Mouse (Mus musculus): ENCODE data around the gene Tmem255b. TPM values are rescaled to one million over a fixed set of nuclear protein-coding genes. Genes with fewer than 3 reads are reported as not detected.

Gene Tmem255b
- polyA plus RNA-seq, 1 experiment from 2014 or later = 1.4 TPM

DNA sequence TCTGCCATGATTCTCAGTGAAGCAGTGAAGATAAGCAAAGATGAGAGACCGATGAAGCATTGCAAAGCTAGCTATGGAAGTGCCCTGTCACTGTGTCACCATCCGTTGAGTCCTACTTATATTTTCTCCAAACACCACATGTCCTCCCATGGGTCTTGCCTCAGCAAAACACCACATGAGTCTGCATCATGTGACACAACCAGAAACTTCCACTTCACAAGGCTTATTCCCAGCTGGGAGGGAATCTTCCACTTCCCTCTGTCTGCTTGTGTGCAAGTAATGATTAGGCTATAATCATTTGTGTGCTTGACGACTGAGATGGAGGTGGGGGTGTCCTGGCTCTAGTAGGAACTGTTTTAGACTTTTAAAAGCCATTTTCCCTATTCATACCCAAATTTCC is 66.2 kb downstream of the Tmem255b start:
- H3K4me3 ChIP-seq (ENCODE audit: low read length) = no peak overlapping the region
- no peaks in the 10 kb centered on the region for H3K9me3 ChIP-seq (ENCODE audit: low read length)
- no peaks in the 10 kb centered on the region for H3K4me1 ChIP-seq (ENCODE audit: insufficient read depth, low read length)
- WGBS = 82% methylated on average over 3 of the region's 3 CpGs
- no peak for ATAC-seq (ENCODE audit: low FRiP score, low TSS enrichment)
- no peak overlapping the region for H3K27ac ChIP-seq (ENCODE audit: low read length)
- no peaks in the 10 kb centered on the region for H3K27me3 ChIP-seq (ENCODE audit: insufficient read depth, low read length)
- H3K4me2 ChIP-seq (replicated peaks; ENCODE audit: low read depth, low read length) = no peak overlapping the region
- H3K9ac ChIP-seq (replicated peaks; ENCODE audit: low read length) = no peak overlapping the region
- no peaks in the 10 kb centered on the region for H3K36me3 ChIP-seq (ENCODE audit: insufficient read depth, low read length)

DNA sequence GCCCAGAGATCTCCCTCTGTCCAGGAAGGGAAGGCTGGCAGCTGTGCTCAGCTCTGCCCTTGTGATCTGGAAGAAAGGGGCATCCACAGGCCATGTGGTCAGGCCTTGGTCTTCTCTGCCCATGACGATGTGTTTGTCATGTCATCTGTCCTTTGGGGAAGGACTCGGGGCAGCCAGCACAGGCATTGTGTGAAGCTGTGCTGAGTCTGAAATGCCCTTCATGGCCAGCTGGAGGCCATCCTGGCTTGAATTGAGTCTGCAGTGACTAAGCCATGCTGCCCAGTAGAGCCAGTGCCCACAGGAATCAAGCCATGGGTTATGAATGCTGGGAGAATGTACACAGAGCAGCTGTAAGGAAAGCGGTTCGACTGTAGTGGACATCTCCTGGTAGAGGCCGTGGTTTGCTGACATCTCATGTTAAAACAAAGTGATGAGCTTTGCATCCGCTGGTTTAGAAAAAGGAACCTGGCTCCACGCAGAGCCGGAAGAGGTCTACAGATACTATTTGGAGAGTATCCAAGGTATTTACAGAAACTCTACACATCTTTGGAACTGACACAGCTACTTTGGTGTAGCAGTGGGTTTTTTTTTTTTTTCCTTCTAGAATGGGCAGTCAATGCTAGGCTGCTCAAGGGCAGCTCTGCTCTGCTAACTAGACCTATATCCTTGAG is 69.1 kb downstream of the Tmem255b start:
- ATAC-seq (ENCODE audit: low FRiP score, low TSS enrichment) = no peak
- H3K9me3 ChIP-seq (ENCODE audit: low read length) = no peaks in the 10 kb centered on the region
- H3K4me2 ChIP-seq (replicated peaks; ENCODE audit: low read depth, low read length) = no peak overlapping the region
- no peak overlapping the region for H3K4me3 ChIP-seq (ENCODE audit: low read length)
- H3K36me3 ChIP-seq (ENCODE audit: insufficient read depth, low read length) = no peaks in the 10 kb centered on the region
- WGBS = 80% methylated on average over 8 of the region's 8 CpGs
- H3K27ac ChIP-seq (ENCODE audit: low read length) = peak overlapping the region; percentile 74; the same call in 1 of the 2 replicates
- no peaks in the 10 kb centered on the region for H3K27me3 ChIP-seq (ENCODE audit: insufficient read depth, low read length)
- no peak overlapping the region for H3K9ac ChIP-seq (replicated peaks; ENCODE audit: low read length)
- 0 out of 2 replicates have a peak, but pooled peaks cover 6% of the 10 kb centered on the region for H3K4me1 ChIP-seq (ENCODE audit: insufficient read depth, low read length)

DNA sequence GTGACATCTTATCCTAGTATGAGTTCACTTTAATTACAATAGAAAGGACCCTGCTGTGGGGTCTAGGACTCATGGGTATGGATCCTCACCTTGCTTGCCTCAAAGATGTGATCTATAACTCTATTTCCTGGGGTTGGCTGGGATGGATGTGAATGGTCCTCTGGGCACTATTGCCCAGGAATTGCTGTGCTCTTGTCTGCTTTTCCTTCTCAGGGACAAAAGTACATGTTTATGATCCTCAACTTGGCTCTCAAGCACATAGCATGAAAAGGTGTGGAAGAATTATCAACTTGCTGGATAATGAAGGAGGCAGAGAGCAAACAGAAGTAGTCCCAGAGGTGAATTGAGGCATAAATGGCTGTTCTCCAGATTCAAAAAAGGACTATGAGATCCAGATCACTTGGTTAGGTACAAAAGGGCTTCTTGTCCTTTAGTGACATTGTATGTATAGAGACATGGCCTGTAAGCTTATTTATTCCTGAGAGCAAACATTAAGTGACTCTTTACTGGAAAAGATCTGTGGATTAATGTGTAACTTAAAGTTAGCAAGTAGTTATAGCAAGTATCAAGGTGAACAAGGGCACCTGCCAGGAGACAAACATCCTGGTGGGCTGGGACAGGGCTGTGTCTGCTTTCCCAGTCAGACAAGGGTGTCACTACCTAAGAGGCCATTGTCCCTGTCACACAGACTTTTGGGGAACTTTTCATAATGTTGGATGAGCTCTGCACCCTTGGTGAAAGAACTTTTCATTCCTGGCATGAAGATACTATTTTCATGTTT is 70.1 kb downstream of the Tmem255b start:
- Histone ChIP-seq H3K4me1 (ENCODE audit: insufficient read depth, low read length) (0 out of 2 replicates have a peak, but pooled peaks cover 6% of the 10 kb centered on the region), H3K9ac (replicated peaks; ENCODE audit: low read length) (no peak overlapping the region), H3K4me2 (replicated peaks; ENCODE audit: low read depth, low read length) (no peak overlapping the region), H3K4me3 (ENCODE audit: low read length) (no peak overlapping the region), H3K27me3 (ENCODE audit: insufficient read depth, low read length) (no peaks in the 10 kb centered on the region), H3K9me3 (ENCODE audit: low read length) (no peaks in the 10 kb centered on the region), H3K36me3 (ENCODE audit: insufficient read depth, low read length) (no peaks in the 10 kb centered on the region), H3K27ac (ENCODE audit: low read length) (peak overlapping the region; percentile 74)
- ATAC-seq (ENCODE audit: low FRiP score, low TSS enrichment) = 0 out of 2 replicates have a peak, but pooled peaks have one; percentile 60

DNA sequence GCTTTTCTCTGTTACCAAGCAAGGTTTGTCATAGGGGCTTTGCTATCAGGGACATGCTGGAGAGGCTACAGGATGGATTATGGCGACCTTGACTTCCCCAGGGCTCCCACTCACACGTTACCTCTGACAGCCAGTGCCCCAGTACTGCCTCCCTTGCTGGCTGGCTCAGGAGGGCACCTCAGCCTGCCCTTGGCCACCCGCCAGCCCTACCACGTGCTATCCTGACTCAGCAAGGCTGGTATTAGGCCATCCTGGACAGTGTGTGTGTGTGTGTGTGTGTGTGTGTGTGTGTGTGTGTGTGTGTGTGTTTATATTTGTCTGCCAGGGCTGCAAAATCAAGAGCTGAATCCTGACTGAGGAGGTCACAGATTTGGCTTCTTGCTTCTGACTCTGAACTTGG is 71.9 kb downstream of the Tmem255b start:
- Histone ChIP-seq H3K27me3 (ENCODE audit: insufficient read depth, low read length) (no peaks in the 10 kb centered on the region), H3K4me1 (ENCODE audit: insufficient read depth, low read length) (0 out of 2 replicates have a peak, but pooled peaks cover 6% of the 10 kb centered on the region), H3K4me2 (replicated peaks; ENCODE audit: low read depth, low read length) (no peak overlapping the region), H3K9me3 (ENCODE audit: low read length) (no peaks in the 10 kb centered on the region), H3K36me3 (ENCODE audit: insufficient read depth, low read length) (no peaks in the 10 kb centered on the region), H3K27ac (ENCODE audit: low read length) (peak overlapping the region; percentile 76), H3K4me3 (ENCODE audit: low read length) (no peak overlapping the region), H3K9ac (replicated peaks; ENCODE audit: low read length) (no peak overlapping the region)
- WGBS = 45% methylated on average over 4 of the region's 4 CpGs
- ATAC-seq (ENCODE audit: low FRiP score, low TSS enrichment) = peak; percentile 90

DNA sequence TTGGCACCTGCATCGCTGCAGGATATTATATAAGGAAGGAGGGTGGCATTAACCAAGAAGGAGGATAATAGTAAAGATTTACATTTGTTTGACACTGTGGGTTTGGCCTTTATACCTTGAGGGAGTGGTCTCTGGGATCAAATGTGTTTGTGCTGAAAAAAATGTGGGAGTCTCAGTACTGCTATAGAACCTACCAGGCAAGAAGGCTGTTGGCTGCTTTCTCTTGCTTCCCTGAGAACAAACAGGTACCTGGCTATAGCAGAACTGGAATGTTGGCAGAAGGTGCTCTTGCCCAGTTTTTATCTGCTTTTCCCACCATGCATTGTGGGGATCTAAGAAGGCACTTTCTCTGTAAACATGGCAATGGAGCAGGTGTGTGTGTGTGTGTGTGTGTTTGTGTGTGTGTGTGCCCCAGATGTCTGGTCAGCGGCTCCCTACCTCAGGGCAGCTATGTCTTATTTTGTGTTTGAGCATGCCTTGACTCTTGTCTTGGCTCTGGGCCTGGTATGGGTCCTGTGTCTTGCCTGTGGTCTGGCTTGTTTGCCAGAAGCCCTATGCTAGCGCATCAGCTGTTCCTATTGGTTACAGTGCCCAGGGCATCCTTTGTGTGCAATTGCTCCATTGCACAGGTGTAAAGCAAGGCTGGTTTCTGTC is 72.4 kb downstream of the Tmem255b start:
- 81% methylated on average over 3 of the region's 3 CpGs for WGBS

DNA sequence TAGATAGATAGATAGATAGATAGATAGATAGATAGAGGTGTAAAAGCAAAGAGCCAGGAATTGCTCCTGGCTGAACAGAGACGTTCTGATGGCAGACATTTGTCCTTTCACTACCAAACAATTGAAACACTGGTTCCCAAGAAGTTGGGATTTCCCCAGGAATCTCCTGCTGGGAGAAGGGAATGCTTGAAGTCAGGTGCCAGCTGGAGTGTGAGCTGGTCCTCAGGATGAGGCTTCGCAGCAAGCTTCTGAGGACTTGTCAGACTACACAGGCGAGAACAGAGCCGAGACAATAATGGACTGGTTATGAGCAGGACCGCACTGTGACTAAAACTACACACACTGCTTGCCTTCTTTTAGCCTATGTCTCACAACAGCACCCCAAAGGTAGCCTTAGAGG is 77.0 kb downstream of the Tmem255b start:
- Histone ChIP-seq H3K9me3 (ENCODE audit: low read length) (no peaks in the 10 kb centered on the region), H3K27me3 (ENCODE audit: insufficient read depth, low read length) (0 out of 2 replicates have a peak, but pooled peaks cover 3% of the 10 kb centered on the region), H3K4me2 (replicated peaks; ENCODE audit: low read depth, low read length) (no peak overlapping the region), H3K4me1 (ENCODE audit: insufficient read depth, low read length) (peaks cover 11% of the 10 kb centered on the region; the same call in 1 of the 2 replicates), H3K9ac (replicated peaks; ENCODE audit: low read length) (no peak overlapping the region), H3K36me3 (ENCODE audit: insufficient read depth, low read length) (no peaks in the 10 kb centered on the region), H3K27ac (ENCODE audit: low read length) (no peak overlapping the region), H3K4me3 (ENCODE audit: low read length) (no peak overlapping the region)
- WGBS = 80% methylated on average over 5 of the region's 5 CpGs
- no peak for ATAC-seq (ENCODE audit: low FRiP score, low TSS enrichment)

More for the DNA sequence above, 72.4 kb downstream of the Tmem255b start:
- Histone ChIP-seq H3K9ac (replicated peaks; ENCODE audit: low read length) (no peak overlapping the region), H3K27ac (ENCODE audit: low read length) (peak overlapping the region; percentile 36; the same call in 1 of the 2 replicates), H3K4me1 (ENCODE audit: insufficient read depth, low read length) (0 out of 2 replicates have a peak, but pooled peaks cover 6% of the 10 kb centered on the region), H3K4me3 (ENCODE audit: low read length) (no peak overlapping the region), H3K36me3 (ENCODE audit: insufficient read depth, low read length) (no peaks in the 10 kb centered on the region), H3K9me3 (ENCODE audit: low read length) (no peaks in the 10 kb centered on the region), H3K27me3 (ENCODE audit: insufficient read depth, low read length) (0 out of 2 replicates have a peak, but pooled peaks cover 3% of the 10 kb centered on the region), H3K4me2 (replicated peaks; ENCODE audit: low read depth, low read length) (no peak overlapping the region)
- ATAC-seq (ENCODE audit: low FRiP score, low TSS enrichment) = peak; percentile 33; the same call in 1 of the 2 replicates

DNA sequence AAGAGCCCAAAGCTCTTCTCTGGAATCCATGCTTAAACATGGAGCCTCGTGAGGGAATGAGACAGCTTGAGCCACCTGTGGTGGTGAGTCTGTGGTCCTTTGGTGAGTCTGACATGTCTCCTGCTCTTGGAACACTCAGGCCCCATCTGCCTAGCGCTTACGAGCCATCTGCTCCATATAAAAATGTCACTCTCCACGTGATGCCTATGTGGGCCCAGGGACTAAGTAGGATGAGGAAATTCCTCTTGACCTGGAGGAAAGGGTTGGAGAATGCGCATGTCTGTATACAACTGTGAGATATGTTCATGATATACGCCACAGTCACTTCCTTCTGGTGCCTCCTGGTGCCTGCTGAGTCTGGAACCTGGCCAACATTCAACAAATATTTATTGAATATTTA is 77.7 kb downstream of the Tmem255b start:
- Histone ChIP-seq H3K27ac (ENCODE audit: low read length) (no peak overlapping the region), H3K9ac (replicated peaks; ENCODE audit: low read length) (no peak overlapping the region), H3K27me3 (ENCODE audit: insufficient read depth, low read length) (0 out of 2 replicates have a peak, but pooled peaks cover 3% of the 10 kb centered on the region), H3K9me3 (ENCODE audit: low read length) (no peaks in the 10 kb centered on the region), H3K4me2 (replicated peaks; ENCODE audit: low read depth, low read length) (no peak overlapping the region), H3K4me3 (ENCODE audit: low read length) (no peak overlapping the region), H3K4me1 (ENCODE audit: insufficient read depth, low read length) (peaks cover 6% of the 10 kb centered on the region; the same call in 1 of the 2 replicates), H3K36me3 (ENCODE audit: insufficient read depth, low read length) (no peaks in the 10 kb centered on the region)
- 52% methylated on average over 6 of the region's 6 CpGs for WGBS
- no peak for ATAC-seq (ENCODE audit: low FRiP score, low TSS enrichment)

DNA sequence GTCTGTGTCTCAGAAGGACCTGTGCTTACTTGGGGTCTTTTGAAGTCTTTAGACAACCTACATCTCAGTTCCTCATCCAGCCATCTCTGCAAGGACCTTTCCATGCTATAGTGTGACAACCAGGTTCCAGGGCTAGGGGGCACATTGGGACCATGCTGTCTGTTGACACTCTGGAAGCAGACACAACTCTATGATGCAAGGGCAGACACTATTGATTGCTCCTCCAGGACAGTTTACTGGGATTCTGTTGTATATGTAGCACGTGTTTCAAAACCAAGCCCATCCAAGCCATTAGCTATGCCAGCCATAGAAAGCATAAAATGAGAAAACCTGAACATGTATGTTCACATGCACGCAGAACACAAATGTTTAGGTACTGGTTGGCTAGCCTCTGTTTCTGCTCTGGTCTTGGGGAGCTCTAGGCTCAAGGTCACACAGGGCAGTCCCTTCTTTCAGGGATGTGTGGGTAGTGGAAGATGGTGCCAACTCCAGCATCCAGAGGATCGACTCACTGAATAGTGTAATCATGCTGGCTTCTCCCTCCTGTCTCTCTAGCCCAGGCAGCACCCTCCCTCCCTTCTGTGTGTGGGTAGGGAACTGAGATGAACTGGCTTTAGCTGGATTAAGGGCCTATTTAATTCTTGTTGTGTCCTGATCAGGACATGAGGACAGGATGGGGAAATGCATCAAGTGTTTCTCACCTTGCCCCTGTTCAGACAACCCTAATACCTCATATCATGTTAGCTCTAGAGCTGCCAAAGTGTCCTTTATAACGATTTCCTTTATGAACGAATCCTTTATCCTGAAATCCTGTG is 78.8 kb downstream of the Tmem255b start:
- ATAC-seq (ENCODE audit: low FRiP score, low TSS enrichment) = no peak
- WGBS = 83% methylated on average over 5 of the region's 5 CpGs
- no peak overlapping the region for H3K4me3 ChIP-seq (ENCODE audit: low read length)
- H3K4me1 ChIP-seq (ENCODE audit: insufficient read depth, low read length) = peaks cover 5% of the 10 kb centered on the region; the same call in 1 of the 2 replicates
- no peaks in the 10 kb centered on the region for H3K36me3 ChIP-seq (ENCODE audit: insufficient read depth, low read length)
- no peak overlapping the region for H3K27ac ChIP-seq (ENCODE audit: low read length)
- no peak overlapping the region for H3K4me2 ChIP-seq (replicated peaks; ENCODE audit: low read depth, low read length)
- H3K9me3 ChIP-seq (ENCODE audit: low read length) = no peaks in the 10 kb centered on the region
- 0 out of 2 replicates have a peak, but pooled peaks cover 3% of the 10 kb centered on the region for H3K27me3 ChIP-seq (ENCODE audit: insufficient read depth, low read length)
- H3K9ac ChIP-seq (replicated peaks; ENCODE audit: low read length) = no peak overlapping the region

DNA sequence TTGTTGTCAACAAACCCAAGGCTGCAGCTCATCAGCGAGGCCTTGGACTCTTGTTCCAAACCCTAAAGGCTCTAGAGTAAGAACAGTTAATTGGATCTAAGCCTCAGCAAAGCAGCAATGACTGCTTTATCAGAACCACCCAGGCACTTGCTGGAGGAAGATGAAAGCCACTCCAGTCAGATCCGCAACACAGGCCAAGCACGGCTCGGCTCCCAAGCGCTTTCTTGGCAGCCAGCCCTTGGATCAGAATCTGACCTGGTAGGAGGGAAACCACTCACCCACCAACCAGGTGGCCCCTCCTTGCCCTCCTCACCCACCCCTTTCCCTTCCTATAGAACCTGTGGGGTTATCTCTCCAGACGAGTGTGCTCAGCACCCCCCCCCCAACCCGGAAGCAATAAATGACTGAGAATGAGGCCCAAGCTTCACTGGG is 81.0 kb downstream of the Tmem255b start:
- no peaks in the 10 kb centered on the region for H3K36me3 ChIP-seq (ENCODE audit: insufficient read depth, low read length)
- 51% methylated on average over 7 of the region's 7 CpGs for WGBS
- ATAC-seq (ENCODE audit: low FRiP score, low TSS enrichment) = peak; percentile 47; the same call in 1 of the 2 replicates

More for the DNA sequence above, 81.0 kb downstream of the Tmem255b start:
- no peak overlapping the region for H3K9ac ChIP-seq (replicated peaks; ENCODE audit: low read length)
- 0 out of 2 replicates have a peak, but pooled peaks cover 3% of the 10 kb centered on the region for H3K27me3 ChIP-seq (ENCODE audit: insufficient read depth, low read length)
- H3K4me2 ChIP-seq (replicated peaks; ENCODE audit: low read depth, low read length) = no peak overlapping the region
- H3K9me3 ChIP-seq (ENCODE audit: low read length) = no peaks in the 10 kb centered on the region
- H3K27ac ChIP-seq (ENCODE audit: low read length) = no peak overlapping the region; the same call in 1 of the 2 replicates
- no peak overlapping the region for H3K4me3 ChIP-seq (ENCODE audit: low read length)
- peaks cover 5% of the 10 kb centered on the region; the same call in 1 of the 2 replicates for H3K4me1 ChIP-seq (ENCODE audit: insufficient read depth, low read length)
